In the genomic region with DNA sequence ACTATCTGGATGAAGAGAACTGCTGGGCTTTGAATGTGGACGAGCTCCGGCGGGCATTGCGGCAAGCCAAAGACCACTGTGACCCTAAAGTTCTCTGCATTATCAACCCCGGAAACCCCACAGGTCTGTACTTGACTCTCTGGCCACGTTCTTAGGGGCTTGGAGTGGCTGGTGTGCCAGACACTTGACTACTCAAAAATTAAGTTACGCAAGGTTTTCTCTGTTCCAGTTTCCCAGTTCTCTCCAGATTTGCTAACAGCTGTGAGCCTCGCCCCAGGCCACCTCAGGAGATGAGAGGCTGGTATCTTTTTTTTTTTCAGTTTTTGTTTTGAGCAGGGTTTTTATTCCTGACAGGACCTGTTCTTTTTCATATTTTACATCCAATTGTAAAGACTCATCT, we compare ENCODE assay signal across 25 mouse cellular contexts. TPM values are rescaled to one million over a fixed set of nuclear protein-coding genes. Genes with fewer than 3 reads are reported as not detected.
DNase-seq lines count a peak whose midpoint lies in the region; ATAC-seq and TF ChIP-seq lines count a peak whose summit lies in the region.
"Had no signal": no experiment of that assay in that cellular context is flagged by ENCODE, and none has a peak within 500 bp of the region (broad histone marks: within the 10 kb centered on the region; RNA-seq: fewer than 3 reads in every experiment).

No protein-coding gene starts in this region.

- H3K36me3 ChIP-seq in hindbrain, embryonic 15.5 days = peaks cover 77% of the 10 kb centered on the region
- H3K36me3 ChIP-seq in hindbrain, embryonic 10.5 days = peaks cover 87% of the 10 kb centered on the region
- H3K36me3 ChIP-seq in neural tube, embryonic 13.5 days = peaks cover 98% of the 10 kb centered on the region
- no peaks in the 10 kb centered on the region; the same call in 1 of the 2 replicates for H3K36me3 ChIP-seq in kidney, adult 2 months (ENCODE audit: control insufficient read depth, insufficient read depth, low read length)

- DNase-seq in hindbrain, embryonic 10.5 days (ENCODE audit: low spot score) = no peak
- DNase-seq in neural tube, embryonic 10.5 days (ENCODE audit: extremely low spot score, low spot score) = no peak
- DNase-seq in lung, postnatal 10 days = peak; percentile 13
- no peak for DNase-seq in kidney, adult 2 months
- no peak for DNase-seq in spleen, postnatal 10 days (ENCODE audit: low spot score in 2 of 2)
- DNase-seq: adrenal gland, postnatal 25 days; cerebellum, adult 18-20 months; cerebellum, postnatal 10 days; heart, postnatal 14 days; kidney, postnatal 14 days; left cerebral cortex, postnatal 4 days; liver, postnatal 0 days; right cerebral cortex, adult 18-20 months; spleen, adult 18-20 months; thymus, adult 18-20 months; thymus, postnatal 4 days had no signal

- H3K27me3 ChIP-seq in hindbrain, embryonic 15.5 days = no peaks in the 10 kb centered on the region
- no peaks in the 10 kb centered on the region for H3K27me3 ChIP-seq in hindbrain, embryonic 10.5 days (ENCODE audit: insufficient read depth, poor library complexity, severe bottlenecking)
- no peaks in the 10 kb centered on the region for H3K27me3 ChIP-seq in neural tube, embryonic 13.5 days
- no peaks in the 10 kb centered on the region for H3K27me3 ChIP-seq in kidney, adult 2 months (replicated peaks; ENCODE audit: control insufficient read depth, insufficient read depth, low read length)
- H3K27me3 ChIP-seq: embryonic facial prominence, embryonic 13.5 days; liver, embryonic 12.5 days had no signal

- ATAC-seq in hindbrain, embryonic 15.5 days (ENCODE audit: low FRiP score, low read depth) = no peak
- no peak for ATAC-seq in neural tube, embryonic 13.5 days (ENCODE audit: low read depth)
- ATAC-seq: CD4-positive, CD25-positive, alpha-beta regulatory T cell, adult 4 months; forebrain, embryonic 16.5 days; intestine, postnatal 0 days; liver, embryonic 12.5 days; liver, postnatal 0 days had no signal

- no peak for TF ChIP-seq POLR2A in kidney, adult 2 months (IDR thresholded peaks at IDR 0.05; ENCODE audit: low read depth, low read length)

- H3K4me3 ChIP-seq in hindbrain, embryonic 15.5 days = no peak overlapping the region
- H3K4me3 ChIP-seq in hindbrain, embryonic 10.5 days = no peak overlapping the region
- no peak overlapping the region for H3K4me3 ChIP-seq in neural tube, embryonic 13.5 days
- no peak overlapping the region for H3K4me3 ChIP-seq in kidney, adult 2 months (ENCODE audit: insufficient read depth, low read depth, low read length)
- H3K4me3 ChIP-seq: embryonic facial prominence, embryonic 13.5 days; forebrain, embryonic 10.5 days; liver, embryonic 12.5 days had no signal

- no peak overlapping the region for H3K9ac ChIP-seq in hindbrain, embryonic 15.5 days
- H3K9ac ChIP-seq in neural tube, embryonic 13.5 days = no peak overlapping the region
- H3K9ac ChIP-seq: embryonic facial prominence, embryonic 13.5 days; liver, embryonic 12.5 days; liver, postnatal 0 days had no signal

- 0 out of 2 replicates have a peak, but pooled peaks cover 4% of the 10 kb centered on the region for H3K4me1 ChIP-seq in hindbrain, embryonic 15.5 days (replicated peaks)
- 0 out of 2 replicates have a peak, but pooled peaks cover 2% of the 10 kb centered on the region for H3K4me1 ChIP-seq in hindbrain, embryonic 10.5 days (replicated peaks)
- H3K4me1 ChIP-seq in neural tube, embryonic 13.5 days (replicated peaks) = 0 out of 2 replicates have a peak, but pooled peaks cover 5% of the 10 kb centered on the region
- no peaks in the 10 kb centered on the region for H3K4me1 ChIP-seq in kidney, adult 2 months (ENCODE audit: control insufficient read depth, insufficient read depth, low read length)
- H3K4me1 ChIP-seq: forebrain, embryonic 10.5 days; liver, embryonic 12.5 days had no signal

- no peaks in the 10 kb centered on the region for H3K9me3 ChIP-seq in hindbrain, embryonic 15.5 days
- H3K9me3 ChIP-seq in hindbrain, embryonic 10.5 days = no peaks in the 10 kb centered on the region
- no peaks in the 10 kb centered on the region for H3K9me3 ChIP-seq in neural tube, embryonic 13.5 days
- H3K9me3 ChIP-seq: embryonic facial prominence, embryonic 13.5 days; forebrain, embryonic 10.5 days; liver, embryonic 12.5 days had no signal

- H3K27ac ChIP-seq in hindbrain, embryonic 15.5 days (replicated peaks) = peak overlapping the region; percentile 43; the same call in 1 of the 2 replicates
- H3K27ac ChIP-seq in hindbrain, embryonic 10.5 days = no peak overlapping the region
- peak overlapping the region; percentile 20; the same call in 1 of the 2 replicates for H3K27ac ChIP-seq in neural tube, embryonic 13.5 days (replicated peaks)
- H3K27ac ChIP-seq in kidney, adult 2 months (ENCODE audit: insufficient read depth, low read depth, low read length) = no peak overlapping the region
- H3K27ac ChIP-seq: embryonic facial prominence, embryonic 13.5 days; forebrain, embryonic 10.5 days; liver, embryonic 12.5 days; stomach, postnatal 0 days had no signal

- no peak for TF ChIP-seq CTCF in kidney, adult 2 months (conservative IDR thresholded peaks at IDR 0.05; ENCODE audit: insufficient read depth, insufficient read length, low read depth, low read length)

- H3K4me2 ChIP-seq in hindbrain, embryonic 15.5 days = no peak overlapping the region
- H3K4me2 ChIP-seq in neural tube, embryonic 13.5 days = no peak overlapping the region
- H3K4me2 ChIP-seq: embryonic facial prominence, embryonic 13.5 days; liver, embryonic 12.5 days had no signal

- 91% methylated on average over 8 of the region's 8 CpGs for WGBS in hindbrain, embryonic 15.5 days
- WGBS in hindbrain, embryonic 10.5 days = 91% methylated on average over 8 of the region's 8 CpGs
- WGBS in neural tube, embryonic 13.5 days = 91% methylated on average over 8 of the region's 8 CpGs
- 95% methylated on average over 8 of the region's 8 CpGs for WGBS in kidney, adult 2 months

RNA-seq across cellular contexts. Expression of a gene that starts 19.9 kb away (rescaled TPM):
- polyA plus RNA-seq in hindbrain, embryonic 15.5 days (2015; fragmentation: Nextera tagmentation; extraction: Ambion mirVana) = 57.2 and 60.1 TPM in 2 replicates
- 32.2 and 35.3 TPM in 2 replicates for polyA plus RNA-seq in hindbrain, embryonic 10.5 days (2016; fragmentation: Nextera tagmentation; extraction: Ambion mirVana)
- 53.1 and 56.9 TPM in 2 replicates for polyA plus RNA-seq in neural tube, embryonic 13.5 days (2015; fragmentation: Nextera tagmentation; extraction: Ambion mirVana)
- 51.5 and 55.9 TPM in 2 replicates for polyA plus RNA-seq in kidney, adult 2 months (2012; rRNA removed)

RNA-seq across cellular contexts. Expression of a gene that starts 42.9 kb away (rescaled TPM):
- polyA plus RNA-seq in hindbrain, embryonic 15.5 days (2015; fragmentation: Nextera tagmentation; extraction: Ambion mirVana) = 167 and 168 TPM in 2 replicates
- polyA plus RNA-seq in hindbrain, embryonic 10.5 days (2016; fragmentation: Nextera tagmentation; extraction: Ambion mirVana) = 173 and 194 TPM in 2 replicates
- 190 and 225 TPM in 2 replicates for polyA plus RNA-seq in neural tube, embryonic 13.5 days (2015; fragmentation: Nextera tagmentation; extraction: Ambion mirVana)
- polyA plus RNA-seq in kidney, adult 2 months (2012; rRNA removed) = 18.0 and 32.9 TPM in 2 replicates

Comparison
In these comparisons a context has a peak if more than half of its experiments do, and no peak if none do; other contexts are left out.
1. H3K27ac ChIP-seq: peak in hindbrain, embryonic 15.5 days (single experiment) and neural tube, embryonic 13.5 days (single experiment); none in hindbrain, embryonic 10.5 days (single experiment) and kidney, adult 2 months (single experiment).